Mouse (Mus musculus) cortical plate, adult 2 months (tissue): ENCODE measurements around the gene Mtx1. TPM values are rescaled to one million over a fixed set of nuclear protein-coding genes. Genes with fewer than 3 reads are reported as not detected.
A peak's percentile ranks its signal among the peaks of the same experiment; 100 is the strongest.

Source experiments
- H3K27ac ChIP-seq: fragments of 200-500 bp; 2 replicates; pipeline ENCODE4 v1.5.1; 2012; ENCODE audit warnings: low read length, control low read depth, inconsistent platforms; ENCODE audit not compliant: insufficient read depth
- H3K4me1 ChIP-seq: fragments of 200-500 bp; 2 replicates; pipeline ENCODE4 v1.6.1; 2011; ENCODE audit warnings: low read length; ENCODE audit not compliant: control insufficient read depth, insufficient read depth
- H3K4me3 ChIP-seq: fragments of 200-500 bp; 2 replicates; pipeline ENCODE4 v1.5.1; 2011; ENCODE audit warnings: mild to moderate bottlenecking, low read length, control low read depth; ENCODE audit not compliant: insufficient read depth
- CTCF ChIP-seq: fragments of 200-500 bp; IDR thresholded peaks from 2 replicates; pipeline ENCODE4 v1.5.1; 2011; ENCODE audit warnings: mild to moderate bottlenecking, control low read depth, low read length; ENCODE audit not compliant: insufficient read depth; ENCODE audit errors: extremely low read depth
- POLR2A ChIP-seq: fragments of 200-500 bp; IDR thresholded peaks from 2 replicates; pipeline ENCODE4 v1.6.1; 2011; ENCODE audit warnings: mild to moderate bottlenecking, low read length, control low read depth; ENCODE audit not compliant: insufficient read depth; ENCODE audit errors: extremely low read depth
- polyA plus RNA-seq: library from polyadenylated mRNA; depleted of rRNA; stranded (reverse); fragments of >200 nt; gene quantifications from 2 replicates; pipeline ENCODE4 v1.2.3, GENCODE M21; 2012; rRNA removed

The Mtx1 gene
- 132 and 155 TPM in 2 replicates for polyA plus RNA-seq

DNA sequence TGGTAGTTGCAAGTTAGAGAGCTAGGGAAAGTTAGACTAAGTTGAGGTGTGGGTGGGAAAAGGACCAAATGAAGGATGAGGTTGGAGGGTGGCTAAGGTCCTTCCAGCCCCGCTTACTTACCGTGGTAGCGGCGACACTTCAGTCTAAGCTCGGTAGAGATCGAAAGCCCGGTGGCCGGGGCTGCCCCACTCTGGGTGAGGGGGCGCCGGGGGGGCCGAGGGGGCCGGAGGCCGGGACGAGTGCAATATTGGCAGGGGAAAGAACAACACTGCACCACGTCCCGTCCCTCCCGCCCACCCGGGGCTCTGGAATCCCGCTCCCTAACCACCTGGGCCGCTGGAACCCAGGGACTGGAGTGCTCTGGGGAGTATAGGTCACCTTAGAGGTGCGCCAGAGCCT, at the start of gene Mtx1:
TSS of gene Mtx1 (minus strand) at position 189 of the 400 bp plus-strand sequence.
- H3K4me1 ChIP-seq: peaks cover 1% of the 10 kb centered on the region; the same call in 1 of the 2 replicates

DNA sequence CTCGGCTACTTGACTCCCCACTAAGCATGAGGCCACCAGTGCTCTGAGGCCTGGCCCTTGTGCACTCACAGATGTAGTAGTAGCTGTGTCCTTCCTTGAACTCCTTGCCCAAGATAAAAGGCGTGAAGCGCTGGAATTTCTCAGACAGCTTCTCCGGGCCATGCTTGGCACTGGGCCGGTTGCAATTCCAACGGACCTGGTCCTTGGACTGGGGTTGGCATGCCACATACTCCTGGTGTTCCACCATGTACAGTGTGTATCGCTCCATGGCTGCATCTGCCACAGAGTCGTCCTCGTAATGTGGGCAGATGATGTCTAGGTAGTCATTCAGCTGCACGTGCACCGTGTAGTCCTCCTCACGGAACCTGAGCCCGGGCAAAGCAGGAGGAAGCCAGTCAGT, 49.2 kb upstream of the Mtx1 start:
- peaks cover 2% of the 10 kb centered on the region; the same call in 1 of the 2 replicates for H3K4me1 ChIP-seq
- H3K4me3 ChIP-seq: no peak overlapping the region
- TF ChIP-seq POLR2A (no peak), CTCF (no peak)
- H3K27ac ChIP-seq: no peak overlapping the region

More for the DNA sequence above, at the start of gene Mtx1:
- peak within 1 kb of the TSS; percentile 84 for H3K27ac ChIP-seq
- TF ChIP-seq POLR2A (no peak), CTCF (no peak)
- peak within 1 kb of the TSS; percentile 16 for H3K4me3 ChIP-seq

DNA sequence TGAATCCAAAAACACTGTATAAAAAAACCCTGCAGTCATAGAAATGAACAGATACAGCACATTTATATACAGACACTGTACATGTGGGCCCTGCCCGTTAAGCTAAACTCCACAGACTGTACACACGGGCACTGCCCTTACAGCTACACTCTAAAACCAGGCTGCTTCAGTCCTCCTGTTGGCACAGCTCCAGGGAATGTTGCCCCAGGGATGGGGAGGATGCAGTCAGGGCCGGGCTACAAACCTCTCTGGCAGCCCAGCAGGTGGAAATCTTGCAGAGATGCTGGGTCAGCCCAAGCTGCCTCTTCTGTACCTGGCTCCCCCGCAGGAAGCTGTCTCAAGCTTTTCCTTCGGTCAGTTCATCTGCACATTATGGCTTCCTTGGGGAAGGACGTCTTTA, 44.9 kb upstream of the Mtx1 start:
- Histone ChIP-seq H3K4me3 (no peak overlapping the region), H3K27ac (no peak overlapping the region), H3K4me1 (peaks cover 5% of the 10 kb centered on the region; the same call in 1 of the 2 replicates)
- no peak for TF ChIP-seq CTCF
- TF ChIP-seq POLR2A: no peak

GRCm38 (mm10) chr3:89270891-89271290, 44.0 kb upstream of the Mtx1 start:
- no peak for TF ChIP-seq CTCF
- TF ChIP-seq POLR2A: no peak

DNA sequence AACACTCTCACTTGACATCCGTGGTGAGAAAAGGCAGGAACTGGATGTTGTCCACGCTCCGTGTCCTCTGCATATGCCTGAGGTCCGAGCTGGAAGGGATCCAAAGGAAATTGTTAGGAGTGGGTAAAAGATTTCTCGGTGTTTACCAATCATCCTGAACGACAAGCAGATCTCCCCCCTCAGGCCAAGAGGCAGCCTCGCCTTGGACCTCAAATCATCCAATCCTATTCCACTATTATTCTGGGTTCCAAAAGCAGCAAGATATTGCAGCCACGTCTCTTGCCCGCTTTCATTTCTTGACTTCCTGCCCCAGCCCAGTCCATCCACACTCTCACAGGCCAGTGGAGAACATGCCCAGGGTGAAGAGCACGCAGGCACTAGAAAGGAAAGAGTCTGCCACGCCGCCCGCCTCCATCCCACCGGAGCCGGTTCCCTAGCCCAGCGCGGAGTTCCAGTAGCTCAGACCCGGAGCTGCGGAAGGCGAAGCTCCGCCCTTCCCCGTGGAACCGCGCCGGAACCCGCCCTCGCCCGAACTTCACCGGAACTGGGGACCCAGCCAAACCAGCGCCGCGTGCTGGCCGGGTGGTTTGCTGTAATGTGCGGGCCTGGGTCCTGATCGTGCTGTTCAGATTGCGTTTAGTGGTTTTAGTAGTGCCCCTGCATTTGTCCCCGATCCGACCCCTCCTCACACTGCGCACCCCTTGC, 43.3 kb upstream of the Mtx1 start, which contains the start of gene Slc50a1:
TSS of gene Slc50a1 (minus strand) at position 520 of the 705 bp plus-strand sequence.
- H3K4me1 ChIP-seq: peaks cover 5% of the 10 kb centered on the region; the same call in 1 of the 2 replicates
- peak within 1 kb of the TSS; percentile 14 for H3K27ac ChIP-seq
- TF ChIP-seq CTCF: 0 out of 2 replicates have a peak, but pooled peaks have one; percentile 22
- peak; percentile 76 for TF ChIP-seq POLR2A
- H3K4me3 ChIP-seq: peak within 1 kb of the TSS; percentile 56

More at GRCm38 (mm10) chr3:89270891-89271290, 44.0 kb upstream of the Mtx1 start:
- Histone ChIP-seq H3K4me3 (peak overlapping the region; percentile 56; the same call in 1 of the 2 replicates), H3K27ac (no peak overlapping the region), H3K4me1 (peaks cover 5% of the 10 kb centered on the region; the same call in 1 of the 2 replicates)

GRCm38 (mm10) chr3:89268916-89269315, 42.0 kb upstream of the Mtx1 start:
- TF ChIP-seq POLR2A: no peak
- no peak for TF ChIP-seq CTCF
- Histone ChIP-seq H3K27ac (0 out of 2 replicates have a peak overlapping the region, but pooled peaks have one; percentile 14), H3K4me3 (peak overlapping the region; percentile 56; the same call in 1 of the 2 replicates), H3K4me1 (peaks cover 5% of the 10 kb centered on the region; the same call in 1 of the 2 replicates)

- H3K27ac ChIP-seq: peak overlapping the region; percentile 13; the same call in 1 of the 2 replicates
- TF ChIP-seq POLR2A (peak; percentile 95), CTCF (no peak)
- H3K4me1 ChIP-seq: peaks cover 7% of the 10 kb centered on the region
- H3K4me3 ChIP-seq: peak overlapping the region; percentile 86
Measured at GRCm38 (mm10) chr3:89266439-89266893, 39.6 kb upstream of the Mtx1 start.

- H3K27ac ChIP-seq: no peak overlapping the region
Measured at GRCm38 (mm10) chr3:89262417-89262816, 35.5 kb upstream of the Mtx1 start.

DNA sequence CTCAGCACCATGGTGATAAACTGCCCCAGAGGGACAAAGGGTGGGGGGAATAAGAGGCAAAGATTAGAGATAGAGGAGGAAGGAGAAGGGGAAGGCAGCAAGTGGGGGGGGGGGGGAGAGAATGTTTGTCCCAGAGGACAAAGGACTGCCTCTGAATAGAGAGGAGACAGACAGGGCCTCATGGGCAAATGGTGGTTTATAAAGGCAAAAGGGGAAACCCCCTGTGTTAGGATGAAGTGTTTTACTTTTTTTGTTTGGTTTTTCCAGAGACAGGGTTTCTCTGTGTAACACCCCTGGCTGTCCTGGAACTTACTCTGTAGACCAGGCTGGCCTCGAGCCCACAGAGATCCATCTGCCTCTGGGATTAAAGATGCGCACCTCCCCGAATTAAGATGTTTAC, 33.3 kb upstream of the Mtx1 start:
- peaks cover 10% of the 10 kb centered on the region for H3K4me1 ChIP-seq
- no peak for TF ChIP-seq POLR2A
- no peak for TF ChIP-seq CTCF
- H3K4me3 ChIP-seq: no peak overlapping the region
- no peak overlapping the region for H3K27ac ChIP-seq

More at GRCm38 (mm10) chr3:89262417-89262816, 35.5 kb upstream of the Mtx1 start:
- Histone ChIP-seq H3K4me1 (peaks cover 11% of the 10 kb centered on the region), H3K4me3 (no peak overlapping the region)
- TF ChIP-seq POLR2A: no peak
- no peak for TF ChIP-seq CTCF
